Mouse (Mus musculus): ENCODE data around the gene Gm10401.

DNA sequence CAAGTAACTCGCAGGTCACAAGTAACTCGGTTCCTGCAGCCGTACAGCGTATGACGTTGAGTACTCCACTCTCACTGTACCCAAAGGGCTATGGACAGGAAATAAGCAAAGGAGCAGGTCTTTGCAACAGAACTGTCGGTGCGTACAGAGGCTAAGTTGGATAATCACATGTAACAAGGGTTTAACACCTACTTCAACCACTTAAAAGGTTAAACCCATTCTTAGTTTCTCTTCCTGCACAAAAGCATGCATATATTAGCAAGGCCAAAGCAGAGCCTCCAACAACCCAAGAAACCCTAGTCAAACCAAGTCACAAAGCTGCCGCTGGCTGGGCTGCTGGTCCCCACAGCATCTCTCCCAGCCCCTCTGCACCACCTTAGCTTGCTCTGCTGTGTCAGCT, 34.4 kb upstream of the Gm10401 start:
- no peak for TF ChIP-seq CTCF (IDR thresholded peaks at IDR 0.05; ENCODE audit: low read depth)
- no peak for TF ChIP-seq EP300 (IDR thresholded peaks at IDR 0.05; ENCODE audit: low read depth)

Measured in liver, postnatal 0 days (tissue).